Mouse (Mus musculus) hindbrain, embryonic 10.5 days (tissue): ENCODE results near the gene Fip1l1. TPM values are rescaled to one million over a fixed set of nuclear protein-coding genes. Genes with fewer than 3 reads are reported as not detected.

Source experiments
- DNase-seq: peaks from one replicate; pipeline ENCODE4 v3.0.0-alpha.2; 2017; ENCODE audit warnings: low spot score
- H3K27ac ChIP-seq: fragments of 300-500 bp; sonication (generic); 2 replicates; pipeline ENCODE4 v1.5.1; 2016; ENCODE audit warnings: mild to moderate bottlenecking, moderate library complexity
- H3K27me3 ChIP-seq: fragments of 300-500 bp; sonication (generic); 2 replicates; pipeline ENCODE4 v1.6.1; 2016; ENCODE audit warnings: mild to moderate bottlenecking; ENCODE audit not compliant: poor library complexity, insufficient read depth, severe bottlenecking
- H3K36me3 ChIP-seq: fragments of 300-500 bp; sonication (generic); 2 replicates; pipeline ENCODE4 v1.6.1; 2016; ENCODE audit warnings: mild to moderate bottlenecking, moderate library complexity
- H3K4me1 ChIP-seq: fragments of 300-500 bp; sonication (generic); replicated peaks from 2 replicates; pipeline ENCODE4 v1.6.1; 2016; ENCODE audit warnings: mild to moderate bottlenecking
- H3K4me3 ChIP-seq: fragments of 300-500 bp; sonication (generic); 2 replicates; pipeline ENCODE4 v1.5.1; 2016; ENCODE audit warnings: mild to moderate bottlenecking, moderate library complexity
- H3K9me3 ChIP-seq: fragments of 300-500 bp; sonication (generic); 2 replicates; pipeline ENCODE4 v1.6.1; 2016; ENCODE audit warnings: mild to moderate bottlenecking, moderate library complexity
- WGBS: fragments of 180-500 bp; shearing (Covaris S2); methylation state at CpG from one replicate; pipeline ENCODE4 v1.1.7; 2016; 5-methylcytosine and 5-hydroxymethylcytosine counted together
- polyA plus RNA-seq: library from polyadenylated mRNA; unstranded; fragments of >200 nt; fragmentation: Nextera tagmentation; extraction: Ambion mirVana; gene quantifications from 2 replicates; pipeline ENCODE4 v1.2.1, GENCODE M21; 2016

Gene Fip1l1
- polyA plus RNA-seq, 1 experiment from 2014 or later: 84.7 TPM

- Histone ChIP-seq H3K27me3 (no peaks in the 10 kb centered on the region), H3K27ac (no peak overlapping the region), H3K36me3 (no peaks in the 10 kb centered on the region), H3K4me1 (0 out of 2 replicates have a peak, but pooled peaks cover 6% of the 10 kb centered on the region), H3K4me3 (no peak overlapping the region), H3K9me3 (no peaks in the 10 kb centered on the region)
- DNase-seq: no peak
- WGBS: 84% methylated on average over 9 of the region's 9 CpGs
Measured at GRCm38 (mm10) chr5:74648216-74648615, 113.0 kb downstream of the Fip1l1 start.

Other genes with a start within 250 kb of the Fip1l1 start
- 18.1 and 19.7 TPM in 2 replicates for gene Scfd2, start 3.7 kb upstream of the Fip1l1 start, polyA plus RNA-seq
- 0.72 and 0.95 TPM in 2 replicates for gene Lnx1, start 167.5 kb downstream of the Fip1l1 start, polyA plus RNA-seq